Mouse (Mus musculus): ENCODE measurements at regions not wholly inside any gene's neighbourhood (a gene's known extent, or its start where the extent isn't known, plus 50 kb on each side); places are given as distances from the start of the nearest gene placed in this dataset.

DNA sequence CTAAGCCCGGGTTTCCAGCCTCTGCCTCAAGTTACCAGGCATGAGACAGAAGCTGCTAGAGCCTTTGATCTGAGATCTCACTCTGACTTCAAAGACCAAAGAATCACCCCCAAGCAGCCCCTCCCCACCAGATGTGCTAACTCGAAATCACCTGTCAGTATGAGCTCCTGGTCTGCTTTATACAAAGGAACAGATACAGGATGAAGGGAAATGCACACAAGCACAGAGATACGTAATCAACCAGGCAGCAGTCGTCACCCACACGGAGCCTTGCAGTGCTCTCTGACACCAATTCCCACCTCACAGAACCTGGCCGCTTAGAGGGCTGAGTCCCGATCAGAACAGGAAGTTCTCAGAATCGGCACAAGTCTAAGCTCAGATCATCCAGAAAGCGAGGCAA is 90.6 kb downstream of the Psmg1 start:
- TF ChIP-seq CTCF (IDR thresholded peaks at IDR 0.05; ENCODE audit: borderline replicate concordance, insufficient read depth, low read depth, low read length) (no peak), POLR2A (IDR thresholded peaks at IDR 0.05; ENCODE audit: borderline replicate concordance, insufficient read depth, low read length) (no peak)
